Mouse (Mus musculus) cerebellum, adult 18-20 months (tissue): ENCODE results near the gene Cfap99.

Source experiments
- DNase-seq, 2 experiments: peaks; one replicate each; pipeline ENCODE4 v3.0.0; 2021

Gene Cfap99

GRCm38 (mm10) chr5:34288154-34288716 is at the start of gene Cfap99, which contains the start of gene Zfyve28:
Gene Cfap99 (plus strand): TSS chr5:34288600.
Gene Zfyve28 (minus strand): TSS chr5:34288449.
- peak; percentile 98 to 99 for DNase-seq

- DNase-seq: peak in 1 of 2 experiments; percentile 56
These were observed 46.0 kb upstream of the Cfap99 start for GRCm38 (mm10) chr5:34242224-34242963.

GRCm38 (mm10) chr5:34243062-34243461 is 45.3 kb upstream of the Cfap99 start:
- no peak for DNase-seq

- no peak for DNase-seq
These were observed 42.0 kb upstream of the Cfap99 start for GRCm38 (mm10) chr5:34246443-34246842.

- no peak for DNase-seq
These were observed 39.3 kb upstream of the Cfap99 start for GRCm38 (mm10) chr5:34249132-34249531.

- peak in 1 of 2 experiments; percentile 35 for DNase-seq
These were observed 38.3 kb upstream of the Cfap99 start for GRCm38 (mm10) chr5:34250090-34250489.

GRCm38 (mm10) chr5:34251794-34252193 is 36.6 kb upstream of the Cfap99 start:
- DNase-seq: peak in 1 of 2 experiments; percentile 31

GRCm38 (mm10) chr5:34252307-34252966 is 36.0 kb upstream of the Cfap99 start:
- DNase-seq: no peak

- peak in 1 of 2 experiments; percentile 39 for DNase-seq
These were observed 35.4 kb upstream of the Cfap99 start for GRCm38 (mm10) chr5:34252967-34253519.

GRCm38 (mm10) chr5:34254309-34254708 is 34.1 kb upstream of the Cfap99 start:
- peak in 1 of 2 experiments; percentile 48 for DNase-seq

GRCm38 (mm10) chr5:34255189-34255588 is 33.2 kb upstream of the Cfap99 start:
- DNase-seq: no peak

GRCm38 (mm10) chr5:34259172-34259816 is 29.1 kb upstream of the Cfap99 start:
- no peak for DNase-seq

- DNase-seq: peak in 1 of 2 experiments; percentile 28
These were observed 22.3 kb upstream of the Cfap99 start for GRCm38 (mm10) chr5:34266065-34266464.

GRCm38 (mm10) chr5:34269197-34269920 is 19.0 kb upstream of the Cfap99 start:
- DNase-seq: peak; percentile 90 to 96

- DNase-seq: peak; percentile 71 to 75
These were observed 18.4 kb upstream of the Cfap99 start for GRCm38 (mm10) chr5:34269921-34270465.

GRCm38 (mm10) chr5:34271743-34272142 is 16.7 kb upstream of the Cfap99 start:
- peak in 1 of 2 experiments; percentile 60 for DNase-seq

GRCm38 (mm10) chr5:34273251-34273681 is 15.1 kb upstream of the Cfap99 start:
- DNase-seq: peak in 1 of 2 experiments; percentile 48

- DNase-seq: peak; percentile 83 to 84
These were observed 14.1 kb upstream of the Cfap99 start for GRCm38 (mm10) chr5:34274268-34274667.

GRCm38 (mm10) chr5:34274676-34275293 is 13.6 kb upstream of the Cfap99 start:
- peak; percentile 55 to 56 for DNase-seq

GRCm38 (mm10) chr5:34276191-34276590 is 12.2 kb upstream of the Cfap99 start:
- DNase-seq: peak; percentile 54 to 58

GRCm38 (mm10) chr5:34276746-34277145 is 11.7 kb upstream of the Cfap99 start:
- no peak for DNase-seq
